Mouse (Mus musculus): ENCODE data around the gene Ubr1. TPM values are rescaled to one million over a fixed set of nuclear protein-coding genes. Genes with fewer than 3 reads are reported as not detected.

Ubr1 gene
- total RNA-seq (2023) = 65.5 to 69.8 TPM (median 68.6 TPM) in 4 replicates

GRCm38 (mm10) chr2:120970559-120971080, at the start of gene Ubr1:
TSS of gene Ubr1 (minus strand) at chr2:120970715.

GRCm38 (mm10) chr2:121007925-121008663, 37.6 kb upstream of the Ubr1 start, which contains the start of gene Ccndbp1:
TSS of gene Ccndbp1 (plus strand) at chr2:121008403.

GRCm38 (mm10) chr2:120976990-120977925, 6.7 kb upstream of the Ubr1 start, which contains the start of gene Tmem62:
TSS of gene Tmem62 (plus strand) at chr2:120977017.

GRCm38 (mm10) chr2:120850424-120851082, 120.0 kb downstream of the Ubr1 start, which contains the start of gene Ttbk2:
TSS of gene Ttbk2 (minus strand) at chr2:120850604.

GRCm38 (mm10) chr2:120849449-120850423, 120.8 kb downstream of the Ubr1 start, which contains the start of gene Cdan1:
TSS of gene Cdan1 (minus strand) at chr2:120850128.

Other genes with a start within 250 kb of the Ubr1 start
- gene Cdan1, start 120.6 kb downstream of the Ubr1 start, total RNA-seq (2023) = 34.4 to 43.8 TPM (median 36.6 TPM) in 4 replicates
- gene Ttbk2, start 120.1 kb downstream of the Ubr1 start, total RNA-seq (2023) = 5.8 to 12.8 TPM (median 8.4 TPM) in 4 replicates
- 16.7 to 30.8 TPM (median 24.9 TPM) in 4 replicates for gene Tmem62, start 6.3 kb upstream of the Ubr1 start, total RNA-seq (2023)
- gene Ccndbp1, start 37.7 kb upstream of the Ubr1 start, total RNA-seq (2023) = 75.5 to 85.5 TPM (median 83.6 TPM) in 4 replicates
- gene Epb42, start 66.4 kb upstream of the Ubr1 start, total RNA-seq (2023) = not detected in 4 replicates
- not detected in 4 replicates for gene Tgm5, start 115.1 kb upstream of the Ubr1 start, total RNA-seq (2023)
- not detected in 4 replicates for gene Tgm7, start 139.1 kb upstream of the Ubr1 start, total RNA-seq (2023)
- 13.6 to 19.3 TPM (median 16.8 TPM) in 4 replicates for gene Adal, start 169.7 kb upstream of the Ubr1 start, total RNA-seq (2023)
- 8.2 to 9.2 TPM (median 8.5 TPM) in 4 replicates for gene Lcmt2, start 169.9 kb upstream of the Ubr1 start, total RNA-seq (2023)
- 69.4 to 82.8 TPM (median 76.4 TPM) in 4 replicates for gene Tubgcp4, start 199.9 kb upstream of the Ubr1 start, total RNA-seq (2023)
- gene Zscan29, start 200.4 kb upstream of the Ubr1 start, total RNA-seq (2023) = 24.6 to 30.0 TPM (median 26.4 TPM) in 4 replicates

Measured in B cell, adult 62 days (primary cell).